Mouse (Mus musculus): ENCODE measurements around the gene Atp8a2. TPM values are rescaled to one million over a fixed set of nuclear protein-coding genes. Genes with fewer than 3 reads are reported as not detected.

Gene Atp8a2
- polyA plus RNA-seq, 1 experiment from 2014 or later, result 4.9 TPM

DNA sequence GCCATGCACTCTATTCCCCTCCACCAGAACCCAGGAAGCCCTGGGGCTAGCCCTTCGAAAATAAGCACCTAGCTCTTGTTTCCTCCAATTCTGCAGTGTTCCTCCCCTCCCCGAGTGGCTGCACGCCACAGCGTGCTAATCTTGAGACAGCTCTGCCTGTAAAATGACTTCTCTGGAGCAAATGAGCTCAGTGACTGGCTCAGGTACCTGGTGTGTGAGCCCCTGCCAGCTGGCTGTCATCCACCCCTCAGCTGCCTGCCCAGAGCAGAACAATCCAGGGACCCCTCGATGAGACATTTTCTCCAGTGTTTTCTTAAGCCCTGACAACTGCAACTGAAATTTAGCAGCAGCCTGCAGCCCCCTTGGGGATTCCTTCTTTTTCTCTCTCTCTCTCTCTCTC is 495.5 kb downstream of the Atp8a2 start:
- Histone ChIP-seq H3K27ac (ENCODE audit: low read depth, low read length) (no peak overlapping the region), H3K4me1 (replicated peaks; ENCODE audit: control insufficient read depth, insufficient read depth, low read length) (no peaks in the 10 kb centered on the region), H3K27me3 (ENCODE audit: control insufficient read depth, insufficient read depth, low read length) (no peaks in the 10 kb centered on the region), H3K4me2 (ENCODE audit: low read depth, low read length, severe bottlenecking) (no peak overlapping the region), H3K4me3 (ENCODE audit: low read depth, low read length) (no peak overlapping the region), H3K36me3 (ENCODE audit: control insufficient read depth, insufficient read depth, low read length) (no peaks in the 10 kb centered on the region), H3K9me3 (ENCODE audit: control insufficient read depth, low read length) (no peaks in the 10 kb centered on the region), H3K9ac (ENCODE audit: low read length) (no peak overlapping the region)
- 42% methylated on average over 5 of the region's 5 CpGs for WGBS
- ATAC-seq (replicated peaks; ENCODE audit: low FRiP score) (no peak), DNase-seq (ENCODE audit: low spot score) (no peak)

DNA sequence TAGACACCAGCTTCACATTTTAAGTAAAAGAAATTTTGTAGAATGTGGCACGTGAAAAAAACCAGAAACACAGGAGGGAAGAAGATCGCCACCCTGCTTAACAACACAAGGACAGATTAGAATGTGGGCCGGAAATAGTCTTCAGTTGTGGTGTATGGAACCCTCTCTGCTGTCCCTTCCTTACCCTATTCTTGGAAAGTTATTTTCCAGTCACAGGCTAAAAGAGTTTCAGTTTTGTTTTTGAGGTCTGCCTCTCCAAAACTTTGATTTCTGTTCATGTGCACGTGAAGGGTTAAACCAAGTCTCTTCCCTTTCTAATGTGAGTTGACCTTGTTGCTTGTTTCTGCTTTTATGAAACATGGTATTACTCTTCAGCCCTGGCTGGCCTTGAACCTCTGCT is 501.8 kb downstream of the Atp8a2 start:
- Histone ChIP-seq H3K36me3 (ENCODE audit: control insufficient read depth, insufficient read depth, low read length) (no peaks in the 10 kb centered on the region), H3K4me2 (ENCODE audit: low read depth, low read length, severe bottlenecking) (no peak overlapping the region), H3K4me1 (replicated peaks; ENCODE audit: control insufficient read depth, insufficient read depth, low read length) (no peaks in the 10 kb centered on the region), H3K9me3 (ENCODE audit: control insufficient read depth, low read length) (no peaks in the 10 kb centered on the region), H3K4me3 (ENCODE audit: low read depth, low read length) (no peak overlapping the region), H3K27ac (ENCODE audit: low read depth, low read length) (no peak overlapping the region), H3K27me3 (ENCODE audit: control insufficient read depth, insufficient read depth, low read length) (no peaks in the 10 kb centered on the region), H3K9ac (ENCODE audit: low read length) (no peak overlapping the region)
- no peak for DNase-seq (ENCODE audit: low spot score)
- 94% methylated on average over 4 of the region's 4 CpGs for WGBS
- no peak for ATAC-seq (replicated peaks; ENCODE audit: low FRiP score)

DNA sequence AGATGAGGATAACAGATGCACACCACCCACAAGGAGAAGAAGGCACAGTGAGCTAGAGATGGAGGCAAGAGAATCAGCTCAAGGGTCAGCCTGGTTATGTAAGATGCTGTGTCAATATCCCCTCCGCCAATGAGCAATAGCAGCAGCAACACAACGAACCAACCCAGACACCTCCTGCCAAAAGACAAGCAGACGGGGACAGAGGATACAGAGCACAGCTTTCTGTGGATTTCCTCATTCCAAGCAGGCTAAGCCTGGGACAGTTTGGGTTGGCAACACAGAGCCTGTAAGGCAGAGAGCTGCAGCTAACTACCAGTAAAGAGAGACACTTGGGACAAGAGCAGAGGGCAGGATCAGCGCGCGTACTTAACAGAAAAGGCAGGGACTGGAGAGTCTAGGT is 504.8 kb downstream of the Atp8a2 start:
- Histone ChIP-seq H3K27me3 (ENCODE audit: control insufficient read depth, insufficient read depth, low read length) (no peaks in the 10 kb centered on the region), H3K27ac (ENCODE audit: low read depth, low read length) (no peak overlapping the region), H3K36me3 (ENCODE audit: control insufficient read depth, insufficient read depth, low read length) (no peaks in the 10 kb centered on the region), H3K4me3 (ENCODE audit: low read depth, low read length) (no peak overlapping the region), H3K9me3 (ENCODE audit: control insufficient read depth, low read length) (no peaks in the 10 kb centered on the region), H3K9ac (ENCODE audit: low read length) (no peak overlapping the region), H3K4me1 (replicated peaks; ENCODE audit: control insufficient read depth, insufficient read depth, low read length) (no peaks in the 10 kb centered on the region), H3K4me2 (ENCODE audit: low read depth, low read length, severe bottlenecking) (no peak overlapping the region)
- DNase-seq (ENCODE audit: low spot score) (no peak), ATAC-seq (replicated peaks; ENCODE audit: low FRiP score) (no peak)
- 87% methylated on average over 6 of the region's 6 CpGs for WGBS

DNA sequence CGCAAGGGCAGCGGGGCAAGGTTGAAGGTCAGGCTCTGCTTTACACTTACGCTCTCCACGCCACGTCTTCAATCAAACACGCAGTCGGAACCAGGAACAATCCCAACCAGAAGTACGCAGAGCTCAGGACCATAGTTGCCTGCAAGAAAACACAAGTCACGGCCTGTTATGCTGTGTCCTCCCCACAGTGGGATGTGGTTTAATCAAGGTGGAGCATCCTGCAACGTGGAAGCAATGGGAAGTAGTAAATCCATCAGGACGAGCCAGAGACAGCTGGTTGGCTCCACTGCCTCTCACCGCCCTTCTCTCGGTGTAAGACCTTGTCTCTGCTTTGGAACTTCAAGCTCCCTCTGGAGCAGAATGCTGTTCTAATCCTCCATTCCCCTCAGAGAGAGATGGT is 505.6 kb downstream of the Atp8a2 start:
- DNase-seq (ENCODE audit: low spot score), result no peak

DNA sequence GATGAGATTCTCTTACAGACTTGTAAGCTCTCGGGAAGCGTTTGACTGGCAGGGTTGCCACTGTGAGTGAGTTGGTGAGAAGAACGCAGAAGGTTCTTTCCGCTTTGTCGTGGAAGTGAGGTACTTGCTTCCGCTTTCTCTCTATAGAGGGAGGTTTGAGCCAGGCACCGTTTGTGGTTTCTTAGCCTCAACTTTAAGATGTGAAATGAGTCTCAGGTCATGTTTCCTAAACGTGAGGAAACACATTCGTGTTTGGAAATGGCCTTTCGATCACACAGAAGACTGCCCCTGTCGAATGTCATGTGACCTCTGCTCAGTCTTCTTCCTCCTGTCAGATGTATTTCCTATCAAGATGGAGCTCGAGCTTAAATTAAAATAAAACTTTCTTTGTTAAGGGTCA is 506.0 kb downstream of the Atp8a2 start:
- WGBS, result 83% methylated on average over 12 of the region's 12 CpGs

More for the DNA sequence above, 505.6 kb downstream of the Atp8a2 start:
- no peak for ATAC-seq (replicated peaks; ENCODE audit: low FRiP score)
- Histone ChIP-seq H3K9me3 (ENCODE audit: control insufficient read depth, low read length) (no peaks in the 10 kb centered on the region), H3K4me2 (ENCODE audit: low read depth, low read length, severe bottlenecking) (no peak overlapping the region), H3K27ac (ENCODE audit: low read depth, low read length) (no peak overlapping the region), H3K36me3 (ENCODE audit: control insufficient read depth, insufficient read depth, low read length) (no peaks in the 10 kb centered on the region), H3K9ac (ENCODE audit: low read length) (no peak overlapping the region), H3K4me3 (ENCODE audit: low read depth, low read length) (no peak overlapping the region), H3K27me3 (ENCODE audit: control insufficient read depth, insufficient read depth, low read length) (no peaks in the 10 kb centered on the region), H3K4me1 (replicated peaks; ENCODE audit: control insufficient read depth, insufficient read depth, low read length) (no peaks in the 10 kb centered on the region)
- 86% methylated on average over 13 of the region's 13 CpGs for WGBS

DNA sequence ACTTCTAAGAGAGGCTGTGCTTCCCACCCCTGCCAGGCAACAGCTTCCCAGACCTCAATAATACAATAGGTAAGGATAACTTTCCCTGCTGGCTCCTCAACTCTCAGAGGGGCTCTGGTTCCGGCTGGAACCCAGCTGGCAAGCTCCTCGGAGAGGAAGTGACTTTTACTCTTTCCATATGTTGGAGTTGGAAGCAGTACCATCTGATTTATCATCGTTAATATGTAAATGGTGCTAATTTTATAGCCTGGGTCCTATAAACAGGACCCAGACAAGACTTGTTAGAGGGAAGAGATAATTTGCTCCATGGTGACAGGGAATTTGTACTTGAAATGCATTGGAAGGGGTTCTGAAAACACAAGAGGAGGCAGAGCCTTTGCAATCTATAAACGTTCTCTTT is 507.4 kb downstream of the Atp8a2 start:
- Histone ChIP-seq H3K27ac (ENCODE audit: low read depth, low read length) (no peak overlapping the region), H3K36me3 (ENCODE audit: control insufficient read depth, insufficient read depth, low read length) (no peaks in the 10 kb centered on the region), H3K4me2 (ENCODE audit: low read depth, low read length, severe bottlenecking) (no peak overlapping the region), H3K9ac (ENCODE audit: low read length) (no peak overlapping the region), H3K27me3 (ENCODE audit: control insufficient read depth, insufficient read depth, low read length) (no peaks in the 10 kb centered on the region), H3K4me1 (replicated peaks; ENCODE audit: control insufficient read depth, insufficient read depth, low read length) (no peaks in the 10 kb centered on the region), H3K4me3 (ENCODE audit: low read depth, low read length) (no peak overlapping the region), H3K9me3 (ENCODE audit: control insufficient read depth, low read length) (no peaks in the 10 kb centered on the region)
- DNase-seq (ENCODE audit: low spot score) (no peak), ATAC-seq (replicated peaks; ENCODE audit: low FRiP score) (no peak)
- WGBS, result 66% methylated on average over 4 of the region's 4 CpGs

More for the DNA sequence above, 506.0 kb downstream of the Atp8a2 start:
- ATAC-seq (replicated peaks; ENCODE audit: low FRiP score) (no peak), DNase-seq (ENCODE audit: low spot score) (no peak)
- H3K4me1 ChIP-seq (replicated peaks; ENCODE audit: control insufficient read depth, insufficient read depth, low read length), result no peaks in the 10 kb centered on the region
- no peak overlapping the region for H3K9ac ChIP-seq (ENCODE audit: low read length)
- H3K27me3 ChIP-seq (ENCODE audit: control insufficient read depth, insufficient read depth, low read length), result no peaks in the 10 kb centered on the region
- H3K36me3 ChIP-seq (ENCODE audit: control insufficient read depth, insufficient read depth, low read length), result no peaks in the 10 kb centered on the region
- no peaks in the 10 kb centered on the region for H3K9me3 ChIP-seq (ENCODE audit: control insufficient read depth, low read length)
- no peak overlapping the region for H3K4me2 ChIP-seq (ENCODE audit: low read depth, low read length, severe bottlenecking)
- no peak overlapping the region for H3K27ac ChIP-seq (ENCODE audit: low read depth, low read length)
- no peak overlapping the region for H3K4me3 ChIP-seq (ENCODE audit: low read depth, low read length)

DNA sequence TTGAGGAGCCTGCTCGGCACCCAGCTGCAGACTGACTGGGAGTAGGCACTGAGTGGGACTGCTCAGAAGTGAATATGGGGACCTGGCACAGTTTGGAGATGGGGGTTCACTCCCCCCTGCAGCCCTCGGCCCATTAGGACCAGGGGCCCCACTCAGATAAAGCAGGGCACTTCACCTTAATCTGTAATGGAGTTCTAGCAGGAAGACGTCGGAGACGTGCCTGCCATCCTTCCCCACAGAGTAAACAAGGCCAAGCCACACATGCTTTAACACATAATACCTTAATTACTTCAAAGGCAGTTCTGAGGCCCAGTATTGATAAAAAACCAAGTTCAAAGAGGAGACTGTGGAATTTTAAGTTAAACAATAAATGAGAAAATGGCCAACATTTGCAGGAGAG is 510.8 kb downstream of the Atp8a2 start:
- no peak for ATAC-seq (replicated peaks; ENCODE audit: low FRiP score)
- H3K9me3 ChIP-seq (ENCODE audit: control insufficient read depth, low read length), result no peaks in the 10 kb centered on the region
- H3K27ac ChIP-seq (ENCODE audit: low read depth, low read length), result no peak overlapping the region
- H3K9ac ChIP-seq (ENCODE audit: low read length), result no peak overlapping the region
- no peak for DNase-seq (ENCODE audit: low spot score)
- H3K4me3 ChIP-seq (ENCODE audit: low read depth, low read length), result no peak overlapping the region
- no peaks in the 10 kb centered on the region for H3K4me1 ChIP-seq (replicated peaks; ENCODE audit: control insufficient read depth, insufficient read depth, low read length)
- H3K27me3 ChIP-seq (ENCODE audit: control insufficient read depth, insufficient read depth, low read length), result no peaks in the 10 kb centered on the region
- no peak overlapping the region for H3K4me2 ChIP-seq (ENCODE audit: low read depth, low read length, severe bottlenecking)
- H3K36me3 ChIP-seq (ENCODE audit: control insufficient read depth, insufficient read depth, low read length), result no peaks in the 10 kb centered on the region
- WGBS, result 73% methylated on average over 5 of the region's 5 CpGs

DNA sequence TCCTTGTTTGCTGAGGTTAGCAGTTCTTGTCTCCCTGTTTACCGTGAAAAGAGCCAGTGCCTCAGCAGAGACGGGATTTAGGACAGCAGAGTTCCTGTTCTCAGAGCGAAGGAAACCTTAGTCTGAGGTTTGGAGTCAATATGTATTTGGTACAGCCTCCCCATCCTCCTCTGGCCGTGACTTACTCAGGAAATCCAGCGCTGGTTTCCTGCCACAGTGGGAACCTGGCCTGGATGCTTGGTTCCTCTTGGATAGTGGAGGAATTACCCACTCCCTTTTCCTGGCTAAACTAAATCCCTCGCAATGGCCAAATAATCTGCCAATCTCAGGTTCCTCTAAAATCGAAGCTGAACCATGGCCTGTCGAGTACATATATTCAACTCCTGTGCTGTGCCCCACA is 511.6 kb downstream of the Atp8a2 start:
- Histone ChIP-seq H3K36me3 (ENCODE audit: control insufficient read depth, insufficient read depth, low read length) (no peaks in the 10 kb centered on the region), H3K9ac (ENCODE audit: low read length) (no peak overlapping the region), H3K4me2 (ENCODE audit: low read depth, low read length, severe bottlenecking) (no peak overlapping the region), H3K27ac (ENCODE audit: low read depth, low read length) (no peak overlapping the region), H3K4me3 (ENCODE audit: low read depth, low read length) (no peak overlapping the region), H3K4me1 (replicated peaks; ENCODE audit: control insufficient read depth, insufficient read depth, low read length) (no peaks in the 10 kb centered on the region), H3K27me3 (ENCODE audit: control insufficient read depth, insufficient read depth, low read length) (no peaks in the 10 kb centered on the region), H3K9me3 (ENCODE audit: control insufficient read depth, low read length) (no peaks in the 10 kb centered on the region)
- ATAC-seq (replicated peaks; ENCODE audit: low FRiP score) (no peak), DNase-seq (ENCODE audit: low spot score) (no peak)
- 73% methylated on average over 8 of the region's 8 CpGs for WGBS

DNA sequence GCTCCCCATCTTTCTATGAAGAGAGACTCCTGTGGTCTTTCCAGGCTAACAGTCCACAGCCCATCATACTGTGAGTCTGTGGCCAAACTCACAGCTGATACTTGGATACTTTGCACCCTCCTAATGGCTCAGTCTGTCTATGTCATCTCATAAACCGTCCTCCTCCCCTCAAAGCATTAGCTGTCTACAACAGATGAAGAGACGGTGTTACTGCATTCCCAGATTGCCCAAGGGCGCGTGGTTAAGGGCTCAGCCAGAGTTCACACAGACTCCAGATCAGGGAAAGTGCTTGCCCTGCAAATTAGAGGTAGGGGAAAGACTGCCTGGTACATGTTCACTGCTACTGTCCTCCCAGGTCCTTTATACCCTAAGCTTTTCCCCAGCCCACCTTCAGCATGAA is 515.1 kb downstream of the Atp8a2 start:
- H3K4me2 ChIP-seq (ENCODE audit: low read depth, low read length, severe bottlenecking), result no peak overlapping the region
- WGBS, result 74% methylated on average over 4 of the region's 4 CpGs
- ATAC-seq (replicated peaks; ENCODE audit: low FRiP score) (no peak), DNase-seq (ENCODE audit: low spot score) (no peak)
- no peak overlapping the region for H3K9ac ChIP-seq (ENCODE audit: low read length)
- H3K9me3 ChIP-seq (ENCODE audit: control insufficient read depth, low read length), result no peaks in the 10 kb centered on the region
- no peaks in the 10 kb centered on the region for H3K36me3 ChIP-seq (ENCODE audit: control insufficient read depth, insufficient read depth, low read length)
- H3K4me3 ChIP-seq (ENCODE audit: low read depth, low read length), result no peak overlapping the region
- no peaks in the 10 kb centered on the region for H3K27me3 ChIP-seq (ENCODE audit: control insufficient read depth, insufficient read depth, low read length)
- H3K27ac ChIP-seq (ENCODE audit: low read depth, low read length), result no peak overlapping the region
- no peaks in the 10 kb centered on the region for H3K4me1 ChIP-seq (replicated peaks; ENCODE audit: control insufficient read depth, insufficient read depth, low read length)

Data from forebrain, embryonic 11.5 days (tissue).